Mouse (Mus musculus): ENCODE measurements at regions not wholly inside any gene's neighbourhood (a gene's known extent, or its start where the extent isn't known, plus 50 kb on each side); places are given as distances from the start of the nearest gene placed in this dataset.

DNA sequence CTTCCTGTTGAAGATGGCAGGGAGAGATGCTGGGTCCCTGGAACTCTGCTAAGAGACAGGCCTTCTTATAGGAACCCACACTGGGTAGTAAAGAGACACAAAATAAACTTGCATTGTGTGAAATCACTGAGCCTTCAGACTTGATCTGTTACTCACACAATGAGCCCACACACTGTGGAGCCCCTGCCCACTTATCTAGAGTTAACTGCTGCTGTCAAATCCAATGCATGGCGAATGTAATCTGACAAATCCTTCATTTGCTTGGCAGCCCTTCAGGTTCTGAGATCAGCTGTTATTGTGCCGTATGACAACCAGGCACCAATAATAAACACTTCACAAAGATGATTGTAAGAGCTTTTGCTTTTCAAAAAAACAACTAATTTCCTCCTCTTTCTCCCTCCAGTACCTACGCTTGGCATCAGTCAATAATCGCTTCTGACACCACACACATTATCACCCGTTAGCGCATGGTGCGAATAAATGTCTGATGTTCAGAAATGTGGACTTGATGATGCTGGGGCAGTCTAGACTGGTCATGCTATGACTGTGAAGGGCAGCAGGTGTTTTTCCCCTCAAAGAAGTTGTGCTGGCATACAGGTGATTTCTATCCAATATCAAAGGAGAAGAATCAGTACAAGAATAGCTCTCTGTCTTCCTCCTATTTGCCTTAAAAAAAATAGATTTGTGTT is 81.4 kb upstream of the Ptgfrn start:
- H3K9me3 ChIP-seq (replicated peaks): no peaks in the 10 kb centered on the region
- H3K4me1 ChIP-seq (replicated peaks): peaks cover 13% of the 10 kb centered on the region
- 69% methylated on average over 7 of the region's 7 CpGs for WGBS
- no peaks in the 10 kb centered on the region for H3K27me3 ChIP-seq (replicated peaks)
- no peak overlapping the region for H3K9ac ChIP-seq
- no peak overlapping the region for H3K4me2 ChIP-seq
- H3K36me3 ChIP-seq: no peaks in the 10 kb centered on the region
- no peak overlapping the region for H3K27ac ChIP-seq (ENCODE audit: poor library complexity, severe bottlenecking)
- no peak for ATAC-seq (ENCODE audit: insufficient number of reproducible peaks, low FRiP score)
- H3K4me3 ChIP-seq: no peak overlapping the region

DNA sequence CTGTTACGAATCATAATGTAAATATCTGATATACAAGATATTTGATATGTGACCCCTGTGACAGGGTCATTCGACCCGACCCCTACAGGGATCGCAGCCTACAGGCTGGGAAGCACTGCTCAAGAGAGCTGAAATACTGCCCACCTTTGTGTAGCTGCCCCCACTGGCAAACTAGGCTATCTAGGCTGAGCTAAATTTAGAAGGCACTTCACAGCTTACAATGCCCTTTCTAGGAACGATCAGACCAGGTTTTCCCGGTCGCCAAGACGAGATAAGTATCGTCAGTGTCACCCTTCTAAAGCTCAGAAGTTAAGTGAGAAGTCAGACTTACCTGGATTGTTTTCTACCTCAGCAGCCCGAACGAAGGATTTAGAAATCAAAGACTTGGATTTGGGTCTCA is 71.9 kb upstream of the Ptgfrn start:
- Histone ChIP-seq H3K9me3 (replicated peaks) (peaks cover 19% of the 10 kb centered on the region; the same call in 1 of the 2 replicates), H3K27me3 (replicated peaks) (no peaks in the 10 kb centered on the region), H3K4me1 (replicated peaks) (peaks cover 12% of the 10 kb centered on the region), H3K4me3 (no peak overlapping the region), H3K27ac (ENCODE audit: poor library complexity, severe bottlenecking) (peak overlapping the region; percentile 10), H3K36me3 (no peaks in the 10 kb centered on the region), H3K9ac (no peak overlapping the region), H3K4me2 (peak overlapping the region; percentile 35; the same call in 1 of the 2 replicates)
- WGBS: 39% methylated on average over 11 of the region's 11 CpGs
- ATAC-seq (ENCODE audit: insufficient number of reproducible peaks, low FRiP score): no peak; the same call in 1 of the 2 replicates

DNA sequence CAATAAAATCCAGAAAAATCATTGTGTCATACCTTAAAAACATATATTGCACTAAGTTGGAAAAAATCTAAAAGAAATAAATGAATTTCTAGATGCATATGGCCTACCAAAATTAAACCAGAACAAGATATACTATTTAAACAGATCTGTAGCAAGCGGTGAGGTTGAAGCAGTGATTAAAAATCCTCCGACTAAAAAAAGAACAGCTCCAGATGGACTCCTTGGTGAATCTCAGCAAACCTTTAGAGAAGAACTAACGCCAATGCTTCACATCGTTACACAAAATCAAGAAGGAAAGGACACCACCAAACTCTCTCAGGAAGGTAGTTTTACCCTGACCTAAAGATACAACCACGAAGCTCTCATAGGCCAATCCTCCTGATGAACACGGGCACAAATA is 63.9 kb upstream of the Ptgfrn start:
- Histone ChIP-seq H3K36me3 (no peaks in the 10 kb centered on the region), H3K4me3 (no peak overlapping the region), H3K27me3 (replicated peaks) (no peaks in the 10 kb centered on the region), H3K9ac (no peak overlapping the region), H3K27ac (ENCODE audit: poor library complexity, severe bottlenecking) (no peak overlapping the region), H3K9me3 (replicated peaks) (peaks cover 10% of the 10 kb centered on the region; the same call in 1 of the 2 replicates), H3K4me2 (no peak overlapping the region), H3K4me1 (replicated peaks) (peaks cover 6% of the 10 kb centered on the region)
- 85% methylated on average over 6 of the region's 6 CpGs for WGBS
- ATAC-seq (ENCODE audit: insufficient number of reproducible peaks, low FRiP score): no peak

DNA sequence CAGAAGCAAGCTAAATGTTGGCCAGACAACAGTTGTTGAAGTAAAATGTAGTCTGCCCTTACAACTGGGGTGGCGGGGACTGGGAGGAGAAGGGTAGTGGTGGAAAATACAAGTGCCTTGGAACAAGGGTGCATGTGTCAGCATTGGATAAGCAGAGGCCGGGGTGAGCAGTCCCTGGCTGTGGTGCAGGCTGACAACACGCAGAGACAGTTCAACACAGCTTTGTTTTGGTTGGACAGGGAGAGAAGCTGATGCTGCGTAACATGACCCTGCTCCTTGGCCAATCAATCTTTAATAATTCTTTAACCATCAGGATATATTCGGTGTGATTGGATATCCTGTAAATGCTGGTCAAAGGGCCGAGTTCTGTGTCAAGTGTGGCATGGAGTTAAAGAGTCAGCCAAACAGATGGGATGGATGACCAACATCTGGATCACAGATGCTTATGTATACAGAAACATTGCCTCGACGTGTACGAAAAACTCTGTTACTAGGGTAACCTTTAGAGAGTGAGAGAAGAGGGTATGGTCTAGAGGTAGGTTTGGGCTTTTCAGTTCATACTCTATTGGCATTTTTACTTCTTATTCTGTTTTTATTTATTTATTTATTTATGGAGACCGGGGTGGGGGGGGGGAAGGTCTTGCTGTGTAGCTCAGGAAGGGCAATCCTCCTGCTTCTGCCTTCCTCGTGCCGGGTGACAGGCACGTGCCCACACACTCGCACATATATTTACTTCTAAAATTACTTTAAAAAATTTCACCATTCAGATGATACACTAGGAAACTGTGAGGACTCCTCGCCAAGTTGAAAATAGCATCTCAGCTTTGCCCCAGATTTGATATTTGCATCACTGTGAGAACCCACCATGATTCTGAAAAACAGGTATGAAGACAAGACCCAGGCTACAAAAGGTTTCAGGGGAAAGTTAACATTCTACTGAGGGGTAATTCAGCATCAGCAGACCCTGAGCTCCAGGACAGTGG is 60.2 kb upstream of the Ptgfrn start:
- Histone ChIP-seq H3K4me3 (no peak overlapping the region), H3K4me2 (no peak overlapping the region), H3K9me3 (replicated peaks) (no peaks in the 10 kb centered on the region), H3K9ac (no peak overlapping the region), H3K27ac (ENCODE audit: poor library complexity, severe bottlenecking) (no peak overlapping the region), H3K36me3 (no peaks in the 10 kb centered on the region), H3K4me1 (replicated peaks) (peaks cover 18% of the 10 kb centered on the region), H3K27me3 (replicated peaks) (no peaks in the 10 kb centered on the region)
- no peak for ATAC-seq (ENCODE audit: insufficient number of reproducible peaks, low FRiP score)
- WGBS: 82% methylated on average over 15 of the region's 15 CpGs

DNA sequence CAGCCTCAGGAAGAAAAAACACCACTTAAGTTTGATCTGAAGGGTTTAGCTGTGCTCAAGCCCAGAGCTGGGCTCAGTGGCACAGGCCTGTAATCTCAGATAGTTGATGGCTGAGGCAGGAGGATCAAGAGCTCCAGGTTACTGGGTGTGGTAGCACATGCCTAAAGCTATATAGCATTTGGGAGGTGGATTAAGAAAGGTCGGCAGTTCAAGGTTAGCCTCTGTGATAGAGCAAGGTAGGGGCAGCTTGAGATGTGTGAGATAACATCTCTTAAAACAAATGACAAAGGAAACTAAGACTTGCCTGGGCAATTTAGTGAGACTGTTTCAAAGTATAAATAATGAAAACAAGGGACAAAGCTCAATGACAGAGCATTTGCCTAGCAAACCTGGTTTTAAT is 56.9 kb upstream of the Ptgfrn start:
- 64% methylated on average over 1 of the region's 1 CpGs for WGBS
- H3K9ac ChIP-seq: no peak overlapping the region
- peaks cover 46% of the 10 kb centered on the region for H3K4me1 ChIP-seq (replicated peaks)
- H3K4me2 ChIP-seq: no peak overlapping the region
- no peaks in the 10 kb centered on the region for H3K36me3 ChIP-seq
- H3K27ac ChIP-seq (ENCODE audit: poor library complexity, severe bottlenecking): no peak overlapping the region
- ATAC-seq (ENCODE audit: insufficient number of reproducible peaks, low FRiP score): no peak
- no peaks in the 10 kb centered on the region for H3K27me3 ChIP-seq (replicated peaks)
- H3K9me3 ChIP-seq (replicated peaks): no peaks in the 10 kb centered on the region
- no peak overlapping the region for H3K4me3 ChIP-seq

DNA sequence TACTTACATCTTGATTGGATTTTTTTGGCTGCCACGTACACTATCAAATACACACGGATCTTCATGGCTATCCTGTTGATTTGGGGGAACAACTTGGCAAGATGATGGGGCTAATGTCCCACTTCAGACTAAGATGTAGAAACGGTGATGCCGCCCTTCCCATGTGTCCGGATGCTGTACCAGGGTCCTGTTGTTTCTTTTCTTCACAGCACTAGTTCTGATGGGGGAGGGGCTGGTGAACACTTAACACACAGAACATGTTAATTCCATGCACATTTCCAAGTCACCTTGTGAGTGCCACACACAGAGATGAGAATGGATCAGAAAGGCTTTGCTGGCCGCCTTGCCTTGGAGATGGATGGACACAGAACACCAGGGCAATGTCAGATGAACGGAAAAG is 56.5 kb upstream of the Ptgfrn start:
- H3K36me3 ChIP-seq: no peaks in the 10 kb centered on the region
- H3K9me3 ChIP-seq (replicated peaks): no peaks in the 10 kb centered on the region
- ATAC-seq (ENCODE audit: insufficient number of reproducible peaks, low FRiP score): no peak
- 89% methylated on average over 7 of the region's 7 CpGs for WGBS
- no peak overlapping the region for H3K9ac ChIP-seq
- no peak overlapping the region for H3K4me3 ChIP-seq
- no peak overlapping the region for H3K4me2 ChIP-seq
- H3K27me3 ChIP-seq (replicated peaks): no peaks in the 10 kb centered on the region
- H3K27ac ChIP-seq (ENCODE audit: poor library complexity, severe bottlenecking): no peak overlapping the region
- H3K4me1 ChIP-seq (replicated peaks): peaks cover 50% of the 10 kb centered on the region

DNA sequence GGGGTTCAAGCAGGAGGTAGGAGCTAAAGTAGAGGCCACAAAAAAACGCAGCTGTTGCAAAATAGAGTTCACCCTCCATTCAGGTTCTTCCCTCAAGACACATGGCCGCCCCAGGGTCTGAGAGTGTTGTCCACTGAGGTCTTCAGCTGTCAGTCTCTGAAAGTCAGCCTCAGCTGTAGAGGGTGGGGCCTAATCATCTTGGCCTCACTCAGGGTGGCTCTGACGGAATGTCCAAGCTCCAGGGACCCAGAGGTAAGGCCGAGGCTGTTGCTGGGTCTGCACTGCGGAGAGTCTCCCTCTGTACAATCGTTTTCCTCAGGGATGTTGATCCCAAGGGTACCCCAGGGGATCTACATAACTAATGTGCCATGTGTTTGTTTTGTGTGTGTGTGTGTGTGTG is 55.2 kb upstream of the Ptgfrn start:
- H3K4me3 ChIP-seq: no peak overlapping the region
- no peak overlapping the region for H3K27ac ChIP-seq (ENCODE audit: poor library complexity, severe bottlenecking)
- H3K4me2 ChIP-seq: no peak overlapping the region
- ATAC-seq (ENCODE audit: insufficient number of reproducible peaks, low FRiP score): no peak
- 56% methylated on average over 6 of the region's 6 CpGs for WGBS
- no peaks in the 10 kb centered on the region for H3K9me3 ChIP-seq (replicated peaks)
- peaks cover 61% of the 10 kb centered on the region for H3K4me1 ChIP-seq (replicated peaks)
- no peak overlapping the region for H3K9ac ChIP-seq
- no peaks in the 10 kb centered on the region for H3K27me3 ChIP-seq (replicated peaks)
- no peaks in the 10 kb centered on the region for H3K36me3 ChIP-seq

DNA sequence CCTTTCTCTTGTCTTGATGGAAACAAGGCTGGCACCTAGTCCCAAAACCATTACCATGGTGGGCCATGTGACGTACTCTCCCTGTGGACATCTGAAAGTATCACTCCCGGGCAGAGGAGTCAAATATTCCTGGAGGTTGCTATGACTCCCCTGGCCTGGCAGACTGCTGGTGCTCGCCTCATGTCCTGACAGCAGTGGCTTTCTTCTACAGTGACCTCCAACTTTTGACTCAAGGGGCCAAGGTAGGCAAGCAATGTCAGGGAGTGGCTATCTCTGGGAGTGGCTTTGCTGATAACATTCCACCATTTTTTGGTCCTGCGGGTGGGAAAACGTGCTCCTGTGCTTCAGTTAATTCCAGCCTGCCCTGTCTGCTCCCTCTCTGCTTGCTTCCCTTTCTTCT is 54.7 kb upstream of the Ptgfrn start:
- Histone ChIP-seq H3K27me3 (replicated peaks) (no peaks in the 10 kb centered on the region), H3K36me3 (no peaks in the 10 kb centered on the region), H3K27ac (ENCODE audit: poor library complexity, severe bottlenecking) (no peak overlapping the region), H3K4me2 (no peak overlapping the region), H3K9me3 (replicated peaks) (no peaks in the 10 kb centered on the region), H3K4me1 (replicated peaks) (peaks cover 61% of the 10 kb centered on the region), H3K4me3 (no peak overlapping the region), H3K9ac (no peak overlapping the region)
- no peak for ATAC-seq (ENCODE audit: insufficient number of reproducible peaks, low FRiP score)
- WGBS: 49% methylated on average over 5 of the region's 5 CpGs

DNA sequence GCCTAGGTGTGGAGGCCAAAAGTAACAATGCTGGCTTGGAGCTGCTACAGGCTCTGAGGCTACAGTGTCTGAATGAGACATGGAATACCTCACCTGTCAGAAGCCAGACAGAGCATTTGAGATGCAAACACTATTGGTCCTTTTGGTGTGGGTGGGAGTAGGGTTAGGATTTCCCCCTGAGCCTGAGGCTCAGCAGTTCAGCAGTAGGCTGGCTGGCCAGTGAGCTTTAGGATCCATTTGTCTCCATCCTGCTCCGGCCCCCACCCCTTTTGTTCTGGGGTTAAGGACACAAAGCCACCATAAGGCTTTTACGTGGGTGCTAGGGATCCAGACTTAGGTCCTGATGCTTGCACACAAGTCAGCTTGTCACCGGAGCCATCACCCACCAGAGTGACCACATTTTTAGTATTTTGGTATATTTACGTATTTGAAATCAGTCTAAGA is 53.9 kb upstream of the Ptgfrn start:
- Histone ChIP-seq H3K4me2 (no peak overlapping the region), H3K27me3 (replicated peaks) (no peaks in the 10 kb centered on the region), H3K36me3 (no peaks in the 10 kb centered on the region), H3K4me1 (replicated peaks) (peaks cover 56% of the 10 kb centered on the region), H3K9me3 (replicated peaks) (no peaks in the 10 kb centered on the region), H3K27ac (ENCODE audit: poor library complexity, severe bottlenecking) (no peak overlapping the region), H3K9ac (no peak overlapping the region), H3K4me3 (no peak overlapping the region)
- 74% methylated on average over 4 of the region's 4 CpGs for WGBS
- no peak for ATAC-seq (ENCODE audit: insufficient number of reproducible peaks, low FRiP score)

DNA sequence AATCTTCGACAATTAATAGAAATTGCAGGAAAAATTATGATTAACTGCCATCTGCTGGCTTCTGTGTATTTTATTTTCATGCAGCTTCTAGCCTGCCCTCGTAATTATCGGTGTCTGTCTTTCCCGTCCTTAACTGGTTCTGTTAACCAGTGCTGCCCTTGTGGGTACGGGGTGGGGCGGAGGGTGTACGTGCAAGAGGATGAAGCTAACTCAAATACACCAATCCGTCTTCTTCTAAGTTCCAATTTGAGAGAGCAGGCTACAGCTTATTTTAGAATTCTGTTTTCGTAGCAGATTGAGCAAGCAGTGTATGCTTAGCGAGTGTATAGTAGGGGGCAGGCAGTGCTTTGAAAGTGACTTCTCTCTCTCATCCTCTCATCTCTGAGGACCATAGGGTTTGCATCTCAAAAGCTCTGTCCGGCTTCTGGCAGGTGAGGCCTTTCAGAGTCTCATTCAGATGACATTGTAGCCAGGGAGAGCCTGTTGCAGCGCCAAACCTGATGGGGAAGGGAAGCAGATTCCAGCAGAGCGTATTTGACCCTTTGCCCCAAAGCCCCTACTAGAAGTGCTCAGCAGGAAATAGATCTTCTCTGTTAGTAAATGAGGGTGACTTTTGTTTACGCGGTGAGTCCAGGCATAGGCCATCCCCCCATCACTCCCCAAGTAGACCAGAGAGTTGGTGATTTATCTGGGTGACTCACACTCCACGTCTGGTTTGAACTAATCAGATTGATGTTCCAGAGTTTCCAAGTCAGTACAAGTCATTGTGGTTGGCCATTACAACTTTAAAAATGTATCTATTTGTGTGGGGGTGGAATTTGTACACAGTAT is 53.3 kb upstream of the Ptgfrn start:
- ATAC-seq (ENCODE audit: insufficient number of reproducible peaks, low FRiP score): no peak
- H3K4me2 ChIP-seq: no peak overlapping the region
- H3K9ac ChIP-seq: no peak overlapping the region
- 52% methylated on average over 16 of the region's 16 CpGs for WGBS
- H3K36me3 ChIP-seq: no peaks in the 10 kb centered on the region
- peaks cover 49% of the 10 kb centered on the region for H3K4me1 ChIP-seq (replicated peaks)
- no peaks in the 10 kb centered on the region for H3K27me3 ChIP-seq (replicated peaks)
- no peak overlapping the region for H3K27ac ChIP-seq (ENCODE audit: poor library complexity, severe bottlenecking)
- H3K9me3 ChIP-seq (replicated peaks): 0 out of 2 replicates have a peak, but pooled peaks cover 2% of the 10 kb centered on the region
- no peak overlapping the region for H3K4me3 ChIP-seq
